Mouse (Mus musculus): Measurements from ENCODE around the gene Rack1. TPM values are rescaled to one million over a fixed set of nuclear protein-coding genes. Genes with fewer than 3 reads are reported as not detected.

Gene Rack1
- total RNA-seq, 2 experiments from 2014 or later, result 226 to 240 TPM

DNA sequence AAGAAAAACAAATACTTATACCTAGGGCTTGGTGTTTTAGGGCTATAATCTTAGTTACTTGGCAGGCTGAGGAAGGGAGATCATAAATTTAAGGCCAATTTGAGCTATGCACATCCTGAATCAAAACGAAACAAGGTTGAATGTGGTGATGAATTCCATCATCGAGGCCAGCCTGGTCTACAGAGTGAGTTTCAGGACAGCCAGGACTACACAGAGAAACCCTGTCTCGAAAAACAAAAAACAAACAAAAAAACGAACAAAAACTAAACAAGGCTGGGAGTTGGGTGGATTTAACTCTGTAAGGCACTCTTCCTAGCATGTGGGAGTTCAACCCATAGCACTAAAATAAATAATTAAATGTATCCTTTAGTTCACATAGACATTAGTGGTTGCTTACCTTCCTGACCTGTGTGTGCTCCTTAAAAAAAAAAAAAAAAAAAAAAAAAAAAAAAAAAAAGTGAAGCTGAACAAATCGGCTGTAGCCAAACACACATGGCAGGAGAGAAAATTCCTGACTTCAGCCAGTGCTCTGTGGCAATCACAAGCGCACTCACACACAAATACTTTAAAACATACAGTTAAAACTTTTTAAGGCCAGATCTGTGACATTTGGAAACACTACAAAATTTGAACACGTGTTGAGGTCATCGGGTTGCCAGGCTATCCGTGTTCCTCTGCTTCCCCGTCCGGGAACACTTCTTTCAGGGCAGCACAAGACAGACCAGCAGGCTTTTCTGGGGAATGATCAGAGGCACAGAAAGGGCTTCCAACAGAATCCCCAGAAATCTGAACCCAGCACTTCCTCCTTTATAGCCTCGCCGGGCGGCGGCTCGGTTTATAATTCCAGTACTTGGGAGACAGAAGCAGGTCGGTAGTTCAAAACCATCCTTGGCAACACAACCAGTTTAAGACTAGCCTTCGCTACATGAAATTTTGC, 880 bp upstream of the Rack1 start:
- peak overlapping the region; percentile 97 for H3K27ac ChIP-seq
- H3K4me3 ChIP-seq, result peak overlapping the region; percentile 83
- no peak for TF ChIP-seq CTCF (conservative IDR thresholded peaks at IDR 0.05)
- no peak for DNase-seq (ENCODE audit: low spot score in 2 of 2)

DNA sequence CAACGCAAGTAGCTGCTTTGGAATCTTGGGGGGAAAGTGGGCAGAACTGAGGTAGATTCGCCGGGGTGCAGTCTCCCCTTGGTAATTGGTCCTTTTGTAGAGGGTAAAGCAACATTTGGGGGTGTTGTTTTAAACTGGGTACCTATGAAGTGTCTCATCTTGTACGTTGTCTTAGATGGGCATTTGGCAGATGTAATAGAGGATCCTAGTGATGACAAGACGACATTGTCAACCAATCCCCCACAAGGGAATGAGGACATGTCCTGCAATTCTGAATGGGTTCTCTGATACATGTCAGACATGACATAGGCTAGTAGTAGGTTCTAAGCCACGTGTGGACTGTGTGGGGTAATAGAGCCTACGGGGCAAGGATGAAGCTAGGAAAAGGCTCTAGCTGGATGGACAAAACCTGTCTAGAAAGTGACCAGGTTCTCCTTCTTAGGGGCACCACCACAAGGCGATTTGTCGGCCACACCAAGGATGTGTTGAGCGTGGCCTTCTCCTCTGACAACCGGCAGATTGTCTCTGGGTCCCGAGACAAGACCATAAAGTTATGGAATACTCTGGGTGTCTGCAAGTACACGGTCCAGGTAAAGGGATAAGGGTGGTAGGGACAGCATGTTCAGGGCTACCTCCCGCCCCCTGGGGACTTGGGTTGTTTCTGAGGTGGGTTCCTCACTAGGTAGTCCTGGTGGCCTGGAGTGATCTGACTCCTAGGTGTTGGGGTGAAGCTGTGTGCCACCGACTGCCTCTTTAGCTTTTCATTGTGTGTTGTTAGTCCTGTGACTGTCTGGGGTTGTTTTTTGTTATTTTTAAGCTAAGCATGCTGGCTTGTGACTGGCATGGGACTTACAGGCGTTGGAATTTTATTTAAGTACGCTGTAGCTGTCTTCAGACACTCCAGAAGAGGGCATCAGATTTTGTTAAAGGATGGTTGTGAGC, 2.0 kb downstream of the Rack1 start:
- DNase-seq (ENCODE audit: low spot score in 2 of 2), result no peak
- no peak; the same call in 1 of the 2 replicates for TF ChIP-seq CTCF (conservative IDR thresholded peaks at IDR 0.05)
- H3K4me3 ChIP-seq, result peak overlapping the region; percentile 83
- no peak overlapping the region for H3K27ac ChIP-seq

DNA sequence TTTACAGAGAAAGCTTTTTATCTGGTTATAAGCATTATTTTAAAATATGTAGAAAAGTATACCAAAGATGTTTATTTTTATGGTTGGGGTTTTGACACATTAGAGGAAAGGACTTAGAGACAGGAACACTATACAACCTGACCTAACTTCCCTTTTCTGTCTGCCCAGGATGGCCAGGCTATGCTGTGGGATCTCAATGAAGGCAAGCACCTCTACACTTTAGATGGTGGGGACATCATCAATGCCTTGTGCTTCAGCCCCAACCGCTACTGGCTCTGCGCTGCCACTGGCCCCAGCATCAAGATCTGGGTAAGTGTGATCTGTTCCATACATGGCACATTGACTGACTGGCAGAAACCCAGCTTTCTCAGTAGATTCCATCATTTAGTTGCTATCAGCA, 3.9 kb downstream of the Rack1 start:
- TF ChIP-seq CTCF (conservative IDR thresholded peaks at IDR 0.05), result no peak
- no peak for DNase-seq (ENCODE audit: low spot score in 2 of 2)
- Histone ChIP-seq H3K27ac (no peak overlapping the region), H3K4me3 (no peak overlapping the region)

DNA sequence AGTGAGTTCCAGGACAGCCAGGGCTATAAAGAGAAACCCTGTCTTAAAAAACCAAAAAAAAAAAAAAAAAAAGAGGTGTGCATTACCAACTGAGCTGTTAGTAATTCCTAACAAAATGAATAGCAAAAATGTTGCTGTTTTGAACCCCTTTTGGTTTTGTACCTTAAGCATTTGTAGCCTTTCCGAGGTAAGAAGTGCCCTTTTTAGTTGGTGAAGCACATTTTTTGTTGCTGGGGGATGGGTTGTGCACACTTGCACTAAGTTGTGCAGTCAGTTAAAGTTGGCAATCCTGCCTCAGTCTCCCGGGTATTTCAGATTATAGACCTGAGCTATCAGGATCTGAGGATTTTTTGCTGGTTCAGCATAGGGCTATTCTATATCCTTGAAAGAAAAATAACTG, 4.8 kb downstream of the Rack1 start:
- Histone ChIP-seq H3K4me3 (no peak overlapping the region), H3K27ac (no peak overlapping the region)
- no peak for DNase-seq (ENCODE audit: low spot score in 2 of 2)
- TF ChIP-seq CTCF (conservative IDR thresholded peaks at IDR 0.05), result no peak

DNA sequence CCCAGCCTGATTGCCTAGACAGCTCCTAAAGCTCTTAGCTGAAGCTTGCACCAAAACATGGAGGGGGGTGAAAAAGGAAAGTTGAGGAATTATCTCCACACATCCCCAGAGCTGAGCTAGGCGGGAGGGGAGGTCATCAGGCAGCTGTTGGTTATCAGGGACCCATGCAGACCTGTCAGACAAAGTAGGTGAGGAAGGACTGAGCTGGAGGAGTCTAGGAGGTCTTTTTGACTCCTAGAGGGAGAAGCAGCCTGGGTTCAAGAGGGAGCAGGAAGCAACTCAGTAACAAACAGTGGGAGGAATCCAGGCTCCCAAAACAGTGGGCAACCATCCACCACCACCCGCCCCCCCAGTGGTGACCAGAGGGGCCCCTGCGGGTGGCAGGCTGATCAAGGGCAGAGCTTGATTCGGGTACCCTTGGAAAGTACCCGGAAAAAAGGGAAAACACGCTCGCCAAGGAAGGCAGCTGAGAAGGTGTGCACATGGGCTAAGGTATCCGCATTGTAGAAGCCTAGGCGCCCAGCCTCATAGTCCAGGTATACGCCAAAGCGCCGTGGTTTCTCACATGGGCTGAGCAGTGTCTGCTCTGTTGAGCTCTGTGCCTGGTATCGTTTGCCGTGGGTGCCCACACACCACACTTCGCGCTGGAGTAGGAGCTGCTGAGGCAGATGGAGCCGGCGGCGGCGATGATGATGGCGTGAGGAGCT, 6.9 kb downstream of the Rack1 start:
- no peak overlapping the region for H3K4me3 ChIP-seq
- H3K27ac ChIP-seq, result peak overlapping the region; percentile 37
- TF ChIP-seq CTCF (conservative IDR thresholded peaks at IDR 0.05), result no peak
- DNase-seq (ENCODE audit: low spot score in 2 of 2), result peak in 1 of 2 experiments; percentile 56

DNA sequence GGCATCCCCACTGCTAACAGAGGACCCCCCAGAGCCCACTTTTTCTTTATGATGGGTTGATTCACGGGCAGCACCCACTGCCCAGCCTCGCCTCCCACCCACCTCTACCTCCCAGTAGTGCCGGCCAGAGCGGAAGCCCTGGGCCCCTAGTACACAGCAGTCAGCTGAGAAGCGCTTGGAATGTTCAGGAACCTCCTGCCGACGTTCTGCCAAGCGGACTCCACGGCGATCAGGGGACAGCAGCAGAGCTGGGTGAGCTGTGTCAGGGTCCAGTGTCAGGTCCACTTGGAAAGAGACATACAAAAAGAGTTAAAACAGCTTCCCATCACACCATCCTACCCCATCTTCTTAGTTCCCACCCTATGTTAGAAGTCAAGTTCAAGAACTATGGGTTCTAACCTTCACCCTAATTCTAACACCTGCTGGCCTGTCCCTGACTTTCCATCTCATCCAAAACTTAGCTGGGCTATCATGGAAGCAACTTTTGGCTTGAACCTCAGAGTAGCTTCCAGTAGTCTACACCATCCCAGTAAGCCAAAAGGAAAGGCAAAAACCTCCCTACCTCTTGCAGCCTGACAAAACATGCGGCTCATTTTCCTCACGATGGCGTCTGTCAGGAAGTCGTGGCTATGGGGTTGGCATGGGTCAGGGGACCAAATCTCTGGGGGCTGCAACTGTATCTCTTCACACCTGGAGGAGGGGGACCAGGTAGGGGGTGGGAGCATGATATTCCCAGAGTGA, 7.6 kb downstream of the Rack1 start:
- Histone ChIP-seq H3K4me3 (no peak overlapping the region), H3K27ac (peak overlapping the region; percentile 37)
- DNase-seq (ENCODE audit: low spot score in 2 of 2), result no peak
- TF ChIP-seq CTCF (conservative IDR thresholded peaks at IDR 0.05), result no peak

DNA sequence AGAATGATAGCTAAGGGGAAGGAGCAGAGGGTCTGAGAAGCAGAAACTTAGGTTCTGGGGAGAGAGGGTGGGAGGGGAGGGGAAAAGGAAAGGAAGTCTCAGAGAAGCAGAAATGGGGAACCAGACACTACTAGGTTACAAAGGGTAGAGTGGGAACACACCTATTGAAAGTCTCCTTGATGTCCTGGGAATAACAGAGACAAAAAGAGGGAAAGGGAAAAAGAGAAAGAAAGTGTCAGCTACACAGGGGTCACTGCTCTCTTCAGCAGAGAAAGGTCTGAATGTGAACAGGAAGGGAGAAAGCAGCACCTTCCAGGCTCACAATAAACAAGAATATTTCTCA, 8.1 kb downstream of the Rack1 start:
- no peak for DNase-seq (ENCODE audit: low spot score in 2 of 2)
- Histone ChIP-seq H3K27ac (peak overlapping the region; percentile 39; the same call in 1 of the 2 replicates), H3K4me3 (no peak overlapping the region)
- no peak for TF ChIP-seq CTCF (conservative IDR thresholded peaks at IDR 0.05)

DNA sequence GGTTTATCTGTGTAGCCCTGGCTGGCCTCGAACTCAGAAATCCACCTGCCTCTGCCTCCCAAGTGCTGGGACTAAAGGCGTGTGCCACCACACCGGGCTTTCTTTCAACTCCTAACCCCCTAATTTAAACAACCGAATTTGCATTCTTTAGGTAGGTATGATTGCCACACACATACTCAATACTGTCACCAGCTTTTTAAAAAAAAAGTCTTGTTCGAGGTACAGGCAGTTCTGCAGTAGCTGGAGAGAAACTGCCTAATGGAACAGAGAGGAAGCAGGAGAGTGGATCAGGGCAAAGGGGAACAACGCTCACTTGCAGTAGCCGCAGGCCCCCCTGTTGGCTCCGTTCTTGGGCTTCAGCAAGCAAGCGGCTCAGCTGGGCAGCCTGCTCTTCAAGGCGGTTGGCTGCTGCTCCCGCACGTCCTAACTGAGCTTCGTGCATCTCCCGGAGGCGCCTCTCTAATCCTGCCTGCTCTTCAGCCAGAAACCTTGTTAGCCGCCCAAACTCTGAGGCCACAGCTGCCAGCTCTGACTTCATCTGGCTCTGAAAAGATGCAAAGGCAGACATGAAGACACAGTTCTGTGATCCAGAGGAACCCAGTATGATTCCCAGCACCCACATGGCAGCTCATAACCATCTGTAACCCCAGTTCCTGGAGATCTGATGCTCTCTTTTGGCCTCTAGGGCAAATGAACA, 8.8 kb downstream of the Rack1 start:
- Histone ChIP-seq H3K27ac (peak overlapping the region; percentile 39; the same call in 1 of the 2 replicates), H3K4me3 (no peak overlapping the region)
- no peak for DNase-seq (ENCODE audit: low spot score in 2 of 2)
- no peak for TF ChIP-seq CTCF (conservative IDR thresholded peaks at IDR 0.05)

DNA sequence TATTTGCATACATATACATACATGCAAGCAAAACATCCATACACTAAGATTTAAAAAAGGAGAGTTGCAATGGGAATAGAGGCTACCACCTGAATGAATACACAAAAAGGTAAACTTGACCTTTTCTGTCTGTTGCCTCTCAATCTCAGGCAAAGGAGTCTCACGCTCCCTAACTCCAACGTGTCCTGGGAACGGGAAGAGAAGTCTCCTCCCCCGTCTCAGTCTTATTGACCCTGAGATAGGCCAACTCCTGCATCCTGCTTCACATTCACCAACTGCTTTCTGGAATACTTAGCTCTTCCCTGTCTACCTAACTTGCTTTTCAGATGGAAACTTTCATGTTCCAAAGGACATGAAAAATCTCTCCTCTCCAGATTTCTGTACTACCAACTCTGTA, 9.3 kb downstream of the Rack1 start:
- no peak overlapping the region for H3K27ac ChIP-seq
- H3K4me3 ChIP-seq, result no peak overlapping the region
- no peak for DNase-seq (ENCODE audit: low spot score in 2 of 2)
- no peak for TF ChIP-seq CTCF (conservative IDR thresholded peaks at IDR 0.05)

DNA sequence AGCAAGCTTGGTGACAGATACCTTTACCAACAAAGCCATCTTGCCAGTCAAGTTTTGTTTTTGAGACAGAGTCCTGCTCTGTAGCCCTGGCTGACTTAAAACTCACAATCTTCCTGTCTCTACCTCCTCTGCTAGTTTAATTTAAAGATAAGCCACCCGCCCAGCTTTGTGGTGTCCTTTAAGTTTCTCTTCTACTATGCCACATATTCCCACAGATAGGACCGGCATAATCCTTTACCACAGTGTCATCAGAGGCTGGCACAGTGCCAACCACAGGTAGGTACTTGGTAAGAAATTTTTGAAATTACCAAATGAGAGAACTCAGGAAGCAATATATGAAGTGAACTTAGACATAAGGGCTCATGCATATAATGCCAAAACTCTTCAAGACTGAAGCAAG, 10.0 kb downstream of the Rack1 start:
- DNase-seq (ENCODE audit: low spot score in 2 of 2), result no peak
- TF ChIP-seq CTCF (conservative IDR thresholded peaks at IDR 0.05), result no peak
- H3K4me3 ChIP-seq, result no peak overlapping the region
- H3K27ac ChIP-seq, result no peak overlapping the region

DNA sequence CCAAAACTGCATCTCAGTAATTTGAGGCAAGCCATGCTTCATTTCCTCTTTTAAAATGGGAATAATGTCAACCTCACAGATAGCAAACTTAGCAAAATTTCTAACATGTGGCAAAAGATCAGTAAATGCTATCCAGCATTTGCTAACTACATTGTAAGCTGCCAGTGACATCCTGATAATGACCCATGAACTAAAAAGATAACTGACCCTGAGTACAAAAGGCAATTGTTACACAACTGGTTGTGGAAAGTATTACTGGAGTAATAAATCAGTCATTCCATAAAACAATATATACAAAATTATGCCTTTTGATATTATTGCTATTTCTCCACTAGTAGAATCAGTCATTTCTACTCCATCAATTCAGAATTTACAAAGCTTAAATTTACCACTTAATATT, 13.7 kb downstream of the Rack1 start:
- TF ChIP-seq CTCF (conservative IDR thresholded peaks at IDR 0.05), result no peak
- H3K4me3 ChIP-seq, result no peak overlapping the region
- 0 out of 2 replicates have a peak overlapping the region, but pooled peaks have one; percentile 32 for H3K27ac ChIP-seq
- no peak for DNase-seq (ENCODE audit: low spot score in 2 of 2)
